15 mouse cellular contexts compared by ENCODE assay signal in genomic region chr8:45570117-45570516, GRCm38 (mm10).
"Had no signal": no experiment of that assay in that cellular context is flagged by ENCODE, and none has a peak within 500 bp of the region (broad histone marks: within the 10 kb centered on the region; RNA-seq: fewer than 3 reads in every experiment).

No protein-coding gene starts in this region.

- H3K27ac ChIP-seq: neural tube, embryonic 15.5 days; stomach, embryonic 15.5 days; stomach, postnatal 0 days had no signal

- H3K27me3 ChIP-seq: neural tube, embryonic 15.5 days; stomach, embryonic 15.5 days had no signal

- DNase-seq: retina, postnatal 1 day; right cerebral cortex, adult 18-20 months; right cerebral cortex, postnatal 14 days; right cerebral cortex, postnatal 25 days; right cerebral cortex, postnatal 4 days; spleen, adult 18-20 months; thymus, adult 18-20 months; thymus, adult 2 months; thymus, postnatal 14 days; thymus, postnatal 25 days; thymus, postnatal 36 days; thymus, postnatal 4 days had no signal

- H3K4me3 ChIP-seq: neural tube, embryonic 15.5 days; stomach, embryonic 15.5 days had no signal

- H3K4me1 ChIP-seq: neural tube, embryonic 15.5 days; stomach, embryonic 15.5 days had no signal

- H3K4me2 ChIP-seq: neural tube, embryonic 15.5 days; stomach, embryonic 15.5 days had no signal

- H3K36me3 ChIP-seq: stomach, embryonic 15.5 days had no signal

- H3K9ac ChIP-seq: neural tube, embryonic 15.5 days; stomach, embryonic 15.5 days had no signal

- H3K9me3 ChIP-seq: stomach, embryonic 15.5 days had no signal
